Mouse (Mus musculus) G1E (cell line): ENCODE data around the gene Adrb1. TPM values are rescaled to one million over a fixed set of nuclear protein-coding genes. Genes with fewer than 3 reads are reported as not detected.
A peak's percentile ranks its signal among the peaks of the same experiment; 100 is the strongest.

Experiments used
- ATAC-seq: 2 replicates; pipeline ENCODE4 v1.8.0; 2016; ENCODE audit warnings: mild to moderate bottlenecking; ENCODE audit not compliant: insufficient number of reproducible peaks, poor library complexity, low FRiP score, severe bottlenecking; ENCODE audit errors: extremely low read depth
- DNase-seq: peaks from one replicate; pipeline ENCODE4 v3.0.0; 2012; ENCODE audit warnings: low spot score
- H3K27me3 ChIP-seq: 2 replicates; pipeline ENCODE4 v1.6.1; 2012; ENCODE audit warnings: mild to moderate bottlenecking, low read length, inconsistent platforms; ENCODE audit not compliant: insufficient read depth
- H3K36me3 ChIP-seq: replicated peaks from 2 replicates; pipeline ENCODE3; 2012; ENCODE audit warnings: mild to moderate bottlenecking, inconsistent platforms
- H3K4me1 ChIP-seq: 2 replicates; pipeline ENCODE4 v1.6.1; 2012; ENCODE audit warnings: low read depth, low read length, inconsistent platforms, mixed read lengths; ENCODE audit not compliant: insufficient read depth
- H3K4me3 ChIP-seq: 2 replicates; pipeline ENCODE4 v1.5.1; 2012; ENCODE audit warnings: low read depth, mild to moderate bottlenecking, inconsistent platforms, low read length, moderate library complexity, mixed read lengths
- H3K9me3 ChIP-seq: replicated peaks from 2 replicates; pipeline ENCODE4 v1.6.1; 2012; ENCODE audit warnings: inconsistent platforms
- CTCF ChIP-seq: IDR thresholded peaks from 2 replicates; pipeline ENCODE4 v1.5.1; 2012; ENCODE audit warnings: low read depth, low read length, inconsistent platforms, mixed read lengths
- GATA1 ChIP-seq: IDR thresholded peaks from 2 replicates; pipeline ENCODE4 v1.6.1; 2012; ENCODE audit warnings: borderline replicate concordance, low read length, inconsistent platforms, mixed read lengths
- GATA2 ChIP-seq: IDR thresholded peaks from 2 replicates; pipeline ENCODE4 v1.6.1; 2012; ENCODE audit warnings: low read depth, low read length, inconsistent platforms, borderline replicate concordance
- POLR2AphosphoS5 ChIP-seq: IDR thresholded peaks from 2 replicates; pipeline ENCODE4 v1.6.1; 2012; ENCODE audit warnings: low read depth, low read length, inconsistent platforms; ENCODE audit not compliant: insufficient replicate concordance
- TAL1 ChIP-seq: conservative IDR thresholded peaks from 2 replicates; pipeline ENCODE4 v1.6.1; 2012; ENCODE audit warnings: low read depth, low read length, inconsistent platforms, mixed read lengths
- polyA plus RNA-seq: library from polyadenylated mRNA; stranded (reverse); fragments of >175 nt; gene quantifications from 2 replicates; pipeline ENCODE4 v1.2.3, GENCODE M21; 2012
- total RNA-seq, 2 experiments: library from RNA; stranded (forward) in 1 of 2; stranded (reverse) in 1 of 2; fragments of 200-1000 nt in 1 of 2; fragments of >200 nt in 1 of 2; fragmentation: Nextera tagmentation in 1 of 2; gene quantifications; 2 replicates each; pipeline ENCODE4 v1.2.3; 2014 to 2017

Adrb1 gene
- total RNA-seq (2014; fragmentation: Nextera tagmentation) (not detected in 2 replicates), total RNA-seq (2017) (0.05 TPM in 1 of 2 replicates, not detected in the other), polyA plus RNA-seq (not detected in 2 replicates)

GRCm38 (mm10) chr19:56721387-56722211 is at the start of gene Adrb1:
TSS of gene Adrb1 (plus strand) at chr19:56722199.
- Histone ChIP-seq H3K27me3 (peaks cover 13% of the 10 kb centered on the region; the same call in 1 of the 2 replicates), H3K4me3 (peak within 1 kb of the TSS; percentile 28; the same call in 1 of the 2 replicates), H3K9me3 (peaks cover 25% of the 10 kb centered on the region), H3K36me3 (no peaks in the 10 kb centered on the region), H3K4me1 (no peaks in the 10 kb centered on the region)
- DNase-seq: no peak
- ATAC-seq: no peak
- no peak for TF ChIP-seq CTCF
- no peak for TF ChIP-seq GATA1
- no peak for TF ChIP-seq POLR2AphosphoS5
- TF ChIP-seq GATA2: no peak
- TF ChIP-seq TAL1: no peak

- no peak for DNase-seq
- Histone ChIP-seq H3K27me3 (peaks cover 37% of the 10 kb centered on the region), H3K9me3 (no peaks in the 10 kb centered on the region), H3K36me3 (no peaks in the 10 kb centered on the region), H3K4me1 (no peaks in the 10 kb centered on the region; the same call in 1 of the 2 replicates), H3K4me3 (no peak overlapping the region)
- no peak for ATAC-seq
- TF ChIP-seq CTCF (no peak), POLR2AphosphoS5 (no peak), GATA1 (no peak), TAL1 (no peak), GATA2 (no peak)
Observed at GRCm38 (mm10) chr19:56675690-56676089, 46.3 kb upstream of the Adrb1 start.

- Histone ChIP-seq H3K27me3 (peaks cover 43% of the 10 kb centered on the region), H3K4me1 (no peaks in the 10 kb centered on the region; the same call in 1 of the 2 replicates), H3K9me3 (no peaks in the 10 kb centered on the region), H3K4me3 (no peak overlapping the region), H3K36me3 (no peaks in the 10 kb centered on the region)
- DNase-seq: no peak
- no peak for TF ChIP-seq POLR2AphosphoS5
- TF ChIP-seq CTCF: no peak
- no peak for ATAC-seq
Observed at GRCm38 (mm10) chr19:56676506-56676905, 45.5 kb upstream of the Adrb1 start.

- TF ChIP-seq CTCF (no peak), GATA2 (no peak), GATA1 (no peak), TAL1 (no peak), POLR2AphosphoS5 (no peak)
- Histone ChIP-seq H3K4me1 (no peaks in the 10 kb centered on the region; the same call in 1 of the 2 replicates), H3K36me3 (no peaks in the 10 kb centered on the region), H3K4me3 (no peak overlapping the region), H3K27me3 (peaks cover 43% of the 10 kb centered on the region), H3K9me3 (no peaks in the 10 kb centered on the region)
- no peak for ATAC-seq
- no peak for DNase-seq
Observed at GRCm38 (mm10) chr19:56677611-56678010, 44.4 kb upstream of the Adrb1 start.

- H3K36me3 ChIP-seq: no peaks in the 10 kb centered on the region
- TF ChIP-seq POLR2AphosphoS5 (no peak), TAL1 (no peak), CTCF (no peak), GATA2 (no peak), GATA1 (no peak)
- no peak for DNase-seq
- ATAC-seq: no peak
- peaks cover 38% of the 10 kb centered on the region for H3K27me3 ChIP-seq
- H3K4me3 ChIP-seq: no peak overlapping the region
- no peaks in the 10 kb centered on the region for H3K9me3 ChIP-seq
- no peaks in the 10 kb centered on the region; the same call in 1 of the 2 replicates for H3K4me1 ChIP-seq
Observed at GRCm38 (mm10) chr19:56678516-56678915, 43.5 kb upstream of the Adrb1 start.

GRCm38 (mm10) chr19:56679213-56679965 is 42.6 kb upstream of the Adrb1 start:
- DNase-seq (no peak), ATAC-seq (no peak)
- Histone ChIP-seq H3K9me3 (no peaks in the 10 kb centered on the region), H3K27me3 (peaks cover 35% of the 10 kb centered on the region), H3K36me3 (no peaks in the 10 kb centered on the region), H3K4me3 (no peak overlapping the region), H3K4me1 (no peaks in the 10 kb centered on the region; the same call in 1 of the 2 replicates)
- TF ChIP-seq CTCF (no peak), GATA2 (no peak), TAL1 (no peak), POLR2AphosphoS5 (no peak), GATA1 (no peak)
